ENCODE assay signal across 8 mouse cellular contexts in the genomic region with DNA sequence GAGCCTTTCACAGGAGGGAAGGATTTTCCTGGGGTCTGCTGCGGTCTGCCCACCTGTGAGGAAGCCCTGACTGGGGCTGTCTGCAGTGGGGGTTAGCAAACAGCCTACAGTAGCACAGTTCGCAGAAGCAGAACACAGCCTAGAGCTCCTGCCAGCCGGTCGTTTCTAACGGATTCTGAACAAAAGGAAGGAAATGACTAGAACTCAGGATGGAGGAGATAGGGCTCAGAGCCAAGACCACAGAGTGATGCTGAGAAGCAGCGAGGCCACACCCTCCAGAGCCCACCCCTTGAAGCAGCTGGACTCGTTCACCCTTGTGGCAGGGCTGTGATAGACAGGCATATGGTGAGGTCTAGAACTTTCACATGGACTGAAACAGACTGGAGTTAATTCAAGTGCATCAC. TPM values are rescaled to one million over a fixed set of nuclear protein-coding genes. Genes with fewer than 3 reads are reported as not detected.
DNase-seq lines count a peak whose midpoint lies in the region; ATAC-seq lines count a peak whose summit lies in the region.

No protein-coding gene starts in this region.

- DNase-seq in left cerebral cortex, postnatal 4 days = peak; percentile 38
- DNase-seq in left cerebral cortex, postnatal 14 days (ENCODE audit: low spot score in 2 of 2) = no peak
- DNase-seq in heart, postnatal 10 days = peak; percentile 47 to 48
- no peak for DNase-seq in embryo, embryonic 11 days
- DNase-seq in ovary, postnatal 14 days (ENCODE audit: low spot score) = no peak
- DNase-seq in cerebellum, adult 9-11 months = no peak

- intact Hi-C loops in left cerebral cortex, postnatal 4 days (cut with DNase I) = no loop called here
- intact Hi-C loops in left cerebral cortex, postnatal 14 days (cut with DNase I) = no loop called here
- intact Hi-C loops in heart, postnatal 10 days (cut with DNase I) = no loop called here

- peak; percentile 69 for ATAC-seq in activated CD4-positive, CD25-positive, alpha-beta regulatory T cell, adult 4 months
- ATAC-seq in megakaryocyte, adult 5-6 weeks (ENCODE audit: poor library complexity, severe bottlenecking) = peak; percentile 81

RNA-seq across cellular contexts. Expression of gene Chrna9, which starts 33.9 kb away (rescaled TPM):
- total RNA-seq in left cerebral cortex, postnatal 4 days (2021) = not detected
- not detected for total RNA-seq in left cerebral cortex, postnatal 14 days (2021)
- polyA plus RNA-seq in activated CD4-positive, CD25-positive, alpha-beta regulatory T cell, adult 4 months (2017; shearing (Covaris generic)) = 1 to 10 TPM in 1 of 2 experiments, not detected in 1; 1.5 TPM
- under 1 TPM in 1 of 2 experiments, not detected in 1; 0.55 TPM for total RNA-seq in heart, postnatal 10 days (2021)
- total RNA-seq in megakaryocyte, adult 5-6 weeks (2015) = not detected in 2 replicates
- not detected in 2 replicates for total RNA-seq in megakaryocyte, adult 5-6 weeks (2017)

RNA-seq across cellular contexts. Expression of gene Rhoh, which starts 39.9 kb away (rescaled TPM):
- total RNA-seq in left cerebral cortex, postnatal 4 days (2021) = under 1 TPM; 0.30 to 0.42 TPM
- under 1 TPM; 0.83 to 0.87 TPM for total RNA-seq in left cerebral cortex, postnatal 14 days (2021)
- 100 to 1,000 TPM; 233 to 235 TPM for polyA plus RNA-seq in activated CD4-positive, CD25-positive, alpha-beta regulatory T cell, adult 4 months (2017; shearing (Covaris generic))
- under 1 TPM; 0.86 to 0.92 TPM for total RNA-seq in heart, postnatal 10 days (2021)
- 6.4 and 10.8 TPM in 2 replicates for total RNA-seq in megakaryocyte, adult 5-6 weeks (2015)
- total RNA-seq in megakaryocyte, adult 5-6 weeks (2017) = 9.3 and 10.5 TPM in 2 replicates

Comparison
In these comparisons a context has a peak if more than half of its experiments do, and no peak if none do; other contexts are left out.
1. DNase-seq: peak in left cerebral cortex, postnatal 4 days (single experiment) and heart, postnatal 10 days (2 of 2); none in left cerebral cortex, postnatal 14 days (0 of 2), embryo, embryonic 11 days (single experiment), ovary, postnatal 14 days (single experiment) and cerebellum, adult 9-11 months (single experiment).